Mouse (Mus musculus): ENCODE measurements around the gene Nfatc4.

DNA sequence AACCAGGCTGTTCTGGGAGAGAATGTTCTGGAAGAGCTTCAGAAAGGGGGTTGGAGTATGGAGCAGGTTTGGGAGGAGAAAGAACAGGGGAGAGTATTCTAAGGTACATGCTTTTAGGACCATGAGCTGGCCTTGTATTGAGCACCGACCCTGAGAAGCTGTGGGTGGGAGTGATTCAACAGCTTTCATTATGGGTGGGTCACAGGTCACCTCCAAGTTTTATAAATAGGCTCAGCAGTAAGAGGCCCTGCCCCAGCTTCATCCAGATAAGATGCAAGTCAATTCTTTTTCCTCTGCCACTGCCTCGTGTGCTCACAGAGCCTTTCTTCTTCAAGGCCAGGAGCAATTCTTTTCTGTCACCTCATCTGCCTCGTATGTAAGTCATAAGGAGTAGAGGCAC is 45.8 kb upstream of the Nfatc4 start:
- TF ChIP-seq EP300 (IDR thresholded peaks at IDR 0.05) (no peak), CTCF (IDR thresholded peaks at IDR 0.05) (no peak)

Data from lung, postnatal 0 days (tissue).